Mouse (Mus musculus) kidney, adult 2 months (tissue): ENCODE data around the gene Fbrsl1.

Source experiments
- CTCF ChIP-seq: fragments of 200-500 bp; conservative IDR thresholded peaks from 2 replicates; pipeline ENCODE4 v1.5.1; 2011; ENCODE audit warnings: low read depth, mild to moderate bottlenecking, control low read depth, low read length, moderate library complexity, mixed read lengths; ENCODE audit not compliant: insufficient read depth, insufficient read length
- POLR2A ChIP-seq: fragments of 200-500 bp; IDR thresholded peaks from one replicate; pipeline ENCODE4 v1.6.1; 2011; ENCODE audit warnings: low read depth, low read length, control low read depth

DNA sequence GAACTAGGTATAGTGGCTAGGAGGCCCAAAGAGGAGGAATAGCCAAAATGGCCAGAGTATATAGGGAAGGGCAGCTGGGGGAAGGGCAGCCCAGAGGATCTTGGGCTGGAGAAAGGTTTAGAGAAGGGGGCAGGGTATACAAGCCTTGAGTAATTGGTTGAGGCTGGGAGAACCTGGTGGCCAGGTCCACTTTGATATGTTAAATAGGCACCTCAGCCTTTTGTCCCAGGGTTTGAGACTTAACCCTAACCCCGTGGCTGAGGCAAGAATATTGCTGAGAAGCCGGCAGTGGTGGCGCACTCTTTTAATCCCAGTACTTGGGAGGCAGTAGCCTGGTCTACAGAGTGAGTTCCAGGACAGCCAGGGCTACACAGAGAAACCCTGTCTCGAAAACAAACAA is 23.0 kb upstream of the Fbrsl1 start:
- TF ChIP-seq CTCF (no peak), POLR2A (no peak)
